Mouse (Mus musculus): ENCODE measurements around the gene Vsig1.

Vsig1 gene

DNA sequence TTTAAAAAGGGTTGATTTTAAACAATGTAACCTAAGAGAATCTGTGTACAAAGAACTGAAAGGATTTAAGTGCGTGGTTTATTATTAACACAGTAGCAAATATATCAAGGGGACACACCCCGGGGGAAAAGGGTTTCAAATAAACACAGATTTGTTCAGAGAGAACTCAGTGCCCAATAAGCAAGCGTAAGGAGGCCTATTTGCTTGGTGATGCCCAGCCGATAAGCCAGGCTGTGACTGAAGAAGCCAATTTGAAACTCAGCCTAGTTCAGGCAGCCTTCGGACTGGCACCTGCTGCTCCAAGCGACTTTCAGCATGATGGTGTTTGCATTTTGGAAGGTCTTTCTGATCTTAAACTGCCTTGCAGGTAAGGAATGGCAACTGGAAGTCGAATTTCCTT is at the start of gene Vsig1:
TSS of gene Vsig1 (plus strand) at position 249 of the 400 bp plus-strand sequence.
- DNase-seq (ENCODE audit: extremely low read depth, low read depth, low spot score): no peak

DNA sequence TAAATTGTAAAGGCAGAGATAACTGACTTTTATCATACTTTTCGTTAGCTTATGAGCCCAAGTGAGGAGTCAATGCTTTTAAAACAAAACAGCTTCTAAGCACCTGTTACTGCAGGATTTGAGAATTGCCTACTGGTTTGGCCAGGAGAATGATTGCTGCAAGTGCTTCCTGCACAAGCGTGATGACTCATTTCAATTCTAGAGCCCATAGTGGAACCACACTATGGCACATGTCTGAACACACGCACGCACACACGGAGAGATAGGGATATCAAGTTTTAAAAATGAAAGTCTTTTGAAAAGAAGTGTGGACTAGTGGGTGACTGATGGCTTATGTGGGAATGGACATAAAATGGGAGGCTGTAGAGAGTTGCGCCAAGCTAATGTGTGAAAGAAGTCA is 44.6 kb upstream of the Vsig1 start:
- no peak for DNase-seq (ENCODE audit: extremely low read depth, low read depth, low spot score)

DNA sequence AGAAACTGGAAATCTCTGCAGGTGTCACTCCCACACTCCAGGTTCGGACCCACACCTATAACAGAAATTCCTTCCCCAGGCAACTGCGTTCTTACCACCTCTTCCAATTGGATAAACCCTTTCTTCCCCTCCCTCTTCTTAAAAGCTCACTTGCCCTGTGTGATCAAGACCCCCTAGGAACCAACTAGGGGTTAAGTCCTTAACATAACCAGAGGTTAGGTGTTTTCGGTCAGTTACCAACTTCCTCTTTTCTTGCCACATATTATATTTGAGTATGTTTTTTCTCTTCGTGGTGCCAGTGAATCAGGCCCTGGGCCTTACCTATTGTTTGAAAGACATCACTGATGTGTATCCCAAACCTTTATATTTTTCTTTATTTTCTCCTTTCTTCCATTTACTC is 44.0 kb upstream of the Vsig1 start:
- DNase-seq (ENCODE audit: extremely low read depth, low read depth, low spot score): no peak

DNA sequence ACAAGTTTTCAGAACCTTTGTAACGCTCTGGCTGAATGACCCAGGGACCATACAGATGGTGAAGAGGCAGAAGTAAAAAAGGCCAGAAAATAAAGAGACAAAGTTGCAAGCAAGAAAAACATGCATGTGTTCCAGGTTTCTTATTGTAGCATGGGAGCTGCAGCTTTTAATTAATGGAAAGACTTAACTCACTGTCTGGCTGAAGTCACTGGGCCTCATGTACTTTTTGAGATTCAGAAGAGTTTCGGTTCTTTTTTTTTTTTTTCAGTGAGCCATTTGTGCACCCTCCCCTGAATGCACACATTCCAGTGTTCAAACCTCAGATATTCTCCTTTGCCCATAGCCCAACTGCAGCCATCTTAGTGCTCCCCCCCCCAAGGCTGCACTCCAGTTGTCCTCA is 20.2 kb upstream of the Vsig1 start:
- DNase-seq (ENCODE audit: extremely low read depth, low read depth, low spot score): no peak

DNA sequence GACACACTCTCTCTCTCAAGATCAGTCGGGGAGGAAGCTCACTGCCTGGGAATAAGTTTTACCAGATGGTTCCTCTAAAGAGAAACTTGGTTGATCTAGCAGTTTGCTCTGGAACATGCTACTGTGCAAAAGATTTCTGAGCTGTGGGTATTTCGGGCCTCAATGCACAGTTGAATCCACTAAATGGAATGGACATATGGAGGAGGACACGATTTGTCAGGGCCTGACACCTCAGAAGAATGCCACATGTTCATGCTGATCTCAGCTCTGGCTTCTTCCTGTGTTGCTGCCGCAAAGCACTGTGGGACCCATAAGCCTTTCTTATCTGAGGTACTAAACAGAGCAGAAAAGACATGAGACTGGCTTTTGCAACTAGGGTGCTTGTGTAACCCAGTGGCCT is 15.6 kb upstream of the Vsig1 start:
- DNase-seq (ENCODE audit: extremely low read depth, low read depth, low spot score): no peak

DNA sequence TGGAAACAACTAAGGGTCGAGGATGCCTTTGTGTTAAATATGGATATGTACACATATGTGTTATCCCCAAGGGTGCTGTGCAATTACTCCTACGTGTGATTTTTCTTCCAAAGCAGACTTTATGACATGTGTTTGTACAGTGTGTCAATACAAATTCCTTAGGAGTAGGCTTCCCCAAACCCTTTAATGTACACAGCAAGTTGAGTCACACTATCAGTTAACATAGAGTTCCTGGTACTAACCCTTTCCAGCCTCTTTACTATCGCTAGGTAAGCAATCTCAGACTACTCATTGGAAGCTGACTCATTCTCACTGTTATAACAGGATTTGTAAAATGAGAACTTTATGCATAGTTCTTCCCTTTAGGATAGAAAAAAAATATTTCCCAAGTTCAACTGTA is 3.9 kb upstream of the Vsig1 start:
- DNase-seq (ENCODE audit: extremely low read depth, low read depth, low spot score): no peak

DNA sequence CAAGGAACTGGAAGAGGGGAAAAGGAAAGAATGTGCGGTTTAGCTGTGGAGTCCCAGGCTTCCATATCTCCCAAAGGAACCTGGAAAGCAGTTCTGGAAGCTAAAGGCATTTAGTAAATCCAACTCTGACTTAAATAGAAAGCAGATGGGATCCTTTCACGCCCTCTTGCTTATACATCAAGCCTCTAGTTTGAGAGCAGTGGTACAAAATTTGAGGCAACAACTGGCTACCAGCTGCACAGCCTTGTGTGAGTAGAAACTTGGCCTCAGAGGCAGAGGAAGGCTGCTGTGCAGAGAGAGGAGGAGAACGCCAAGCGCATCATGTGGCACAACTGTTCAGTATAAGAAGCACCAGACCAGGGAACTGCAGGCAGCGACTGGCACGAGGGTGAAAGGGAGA is 13.9 kb downstream of the Vsig1 start:
- DNase-seq (ENCODE audit: extremely low read depth, low read depth, low spot score): no peak

DNA sequence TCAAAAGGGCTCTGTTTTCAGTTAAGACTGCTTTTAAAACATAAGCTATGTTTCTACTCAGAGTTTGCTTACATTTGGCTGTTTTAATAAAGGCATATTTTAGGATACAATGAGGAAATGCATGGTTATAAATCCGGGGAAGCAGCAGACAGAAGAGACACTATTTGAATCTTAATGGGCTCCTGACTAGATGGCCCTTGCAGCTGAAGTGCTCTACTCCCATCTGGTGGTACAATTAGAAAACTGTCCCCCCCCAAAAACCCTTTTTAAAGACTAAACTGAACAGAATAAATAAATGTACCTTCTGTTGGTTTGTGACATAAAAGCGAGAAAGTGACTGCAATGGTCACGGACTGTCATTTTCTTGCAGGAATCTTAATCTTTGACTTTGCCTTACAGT is 24.7 kb downstream of the Vsig1 start:
- DNase-seq (ENCODE audit: extremely low read depth, low read depth, low spot score): no peak

DNA sequence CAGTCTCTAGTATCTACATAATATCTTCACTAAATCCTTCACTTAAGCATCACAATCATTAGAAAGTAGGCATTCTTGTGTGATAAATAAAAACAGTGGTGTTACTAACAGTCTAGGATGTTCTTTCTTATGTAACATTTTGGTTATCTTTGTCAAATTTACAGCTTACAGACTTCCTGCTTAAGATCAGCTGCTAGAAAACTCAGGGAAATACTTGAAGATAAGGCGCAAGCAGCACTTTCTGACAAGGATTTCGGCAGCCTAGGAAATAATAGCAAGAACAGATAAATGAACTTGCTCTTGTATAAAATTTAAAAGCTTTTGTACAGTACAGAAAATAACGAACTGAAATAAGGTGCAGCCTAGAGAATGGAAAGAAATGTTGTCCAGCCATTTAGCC is 25.9 kb downstream of the Vsig1 start:
- DNase-seq (ENCODE audit: extremely low read depth, low read depth, low spot score): no peak

DNA sequence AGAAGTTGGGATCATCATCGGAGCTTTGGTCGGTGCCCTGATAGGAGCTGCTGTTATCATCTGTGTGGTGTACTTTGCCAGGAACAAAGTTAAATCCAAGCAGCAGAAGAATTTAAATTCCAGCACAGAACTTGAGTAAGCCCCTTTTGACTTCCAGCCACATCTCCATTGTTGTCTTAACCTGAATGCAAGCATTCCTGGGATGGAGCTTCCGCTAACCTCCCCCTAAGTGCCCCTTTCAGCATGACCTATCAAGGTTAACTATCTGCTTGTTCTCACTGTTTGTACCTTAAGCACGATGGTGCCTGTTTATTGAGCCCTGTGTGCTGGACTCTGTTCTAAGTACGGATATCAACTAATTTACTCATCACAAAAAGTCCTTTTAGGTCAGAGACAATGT is 28.9 kb downstream of the Vsig1 start:
- no peak for DNase-seq (ENCODE audit: extremely low read depth, low read depth, low spot score)

DNA sequence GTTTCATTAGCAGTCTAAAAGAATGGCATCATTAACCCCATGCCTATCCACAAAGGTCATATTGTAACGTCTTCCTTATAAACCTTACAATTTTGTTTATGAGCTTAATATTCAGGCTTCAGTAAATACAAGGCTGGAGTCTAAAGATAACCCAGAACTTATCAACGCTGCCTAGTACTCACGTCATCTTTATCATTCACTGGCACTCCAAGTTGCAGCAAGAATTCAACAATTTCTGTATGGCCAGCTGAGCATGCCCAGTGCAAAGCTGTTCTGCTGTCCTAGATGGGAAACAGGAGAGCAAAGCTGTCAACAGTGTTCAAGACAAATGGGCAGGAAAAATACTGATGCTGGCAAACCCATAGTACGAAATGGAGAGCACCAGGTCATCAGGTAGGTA is 46.2 kb downstream of the Vsig1 start:
- no peak for DNase-seq (ENCODE audit: extremely low read depth, low read depth, low spot score)

DNA sequence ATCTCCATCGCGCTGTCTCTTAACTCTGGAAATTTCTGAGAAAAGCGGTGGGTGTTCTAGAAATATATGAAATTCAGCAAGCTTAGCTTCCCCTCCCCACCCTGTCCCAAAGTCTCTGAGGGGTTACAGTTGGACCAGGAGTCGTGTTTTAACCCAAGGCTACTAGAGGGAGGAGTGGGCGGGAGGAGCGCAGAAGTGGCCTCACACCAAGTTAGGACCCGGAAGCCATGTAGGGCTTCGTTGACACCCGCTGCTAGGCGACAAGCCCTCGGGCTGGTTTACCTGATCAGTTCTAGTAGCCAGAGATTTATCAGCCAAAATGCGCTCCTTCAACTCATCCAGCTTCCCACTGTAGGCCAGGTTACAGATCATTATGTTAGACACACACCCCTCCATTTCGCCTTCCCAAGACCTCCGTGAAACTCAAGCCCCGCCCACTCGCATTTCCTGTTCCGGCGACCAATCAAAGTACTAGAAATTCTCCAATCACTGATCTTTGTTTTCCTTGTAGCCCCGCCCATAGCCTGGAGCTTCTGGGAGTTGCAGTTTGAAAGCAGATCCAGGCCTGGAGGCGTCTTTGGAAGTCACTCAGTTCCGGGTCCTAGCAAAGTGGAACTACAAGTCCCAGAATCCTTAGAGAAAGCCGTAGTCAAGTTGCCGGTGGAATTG is 49.0 kb downstream of the Vsig1 start, which contains the start of the genes Psmd10 and Atg4a:
TSS of gene Psmd10 (minus strand) at position 457 of the 669 bp plus-strand sequence.
TSS of gene Atg4a (plus strand) at position 636 of the 669 bp plus-strand sequence.
- DNase-seq (ENCODE audit: extremely low read depth, low read depth, low spot score): peak; percentile 59

DNA sequence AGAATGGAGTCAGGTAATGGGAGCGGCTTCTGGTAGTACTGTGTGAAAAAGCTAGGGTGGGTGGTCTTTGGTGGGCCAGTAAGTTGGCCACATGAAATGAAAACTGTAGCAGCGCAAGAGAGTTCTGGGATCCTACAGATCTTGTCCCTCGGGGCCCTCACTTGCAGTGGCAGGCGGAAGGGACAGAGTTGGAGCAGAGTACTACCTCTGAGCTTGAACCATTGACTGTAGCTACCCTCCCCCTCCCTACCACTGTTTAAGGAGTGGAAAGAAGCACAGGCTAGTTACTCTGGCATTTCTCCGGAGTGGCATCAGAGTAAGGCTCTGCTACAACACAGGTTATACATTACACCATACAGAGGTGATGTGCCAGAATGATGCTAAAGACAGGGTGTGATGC is 49.6 kb downstream of the Vsig1 start:
- DNase-seq (ENCODE audit: extremely low read depth, low read depth, low spot score): no peak

DNA sequence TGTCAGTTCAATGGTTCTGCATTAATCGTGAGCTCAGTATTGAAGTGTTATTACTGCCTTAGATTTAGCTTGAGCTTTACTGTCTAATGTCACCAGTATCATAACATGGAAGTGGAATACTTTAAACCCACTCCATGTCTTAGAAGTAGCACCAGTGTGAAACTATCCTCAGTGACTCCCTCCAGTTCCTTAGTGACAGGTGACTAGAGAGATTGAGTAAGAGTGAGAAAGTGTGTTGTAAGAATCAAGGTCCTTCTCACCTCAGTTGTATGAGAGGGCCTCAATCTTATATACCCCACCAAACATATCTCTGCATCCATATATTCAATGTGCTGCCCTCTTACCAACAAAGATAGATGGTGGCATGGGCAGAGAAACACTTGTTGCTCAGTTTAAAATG is 71.5 kb downstream of the Vsig1 start:
- no peak for DNase-seq (ENCODE audit: extremely low read depth, low read depth, low spot score)

DNA sequence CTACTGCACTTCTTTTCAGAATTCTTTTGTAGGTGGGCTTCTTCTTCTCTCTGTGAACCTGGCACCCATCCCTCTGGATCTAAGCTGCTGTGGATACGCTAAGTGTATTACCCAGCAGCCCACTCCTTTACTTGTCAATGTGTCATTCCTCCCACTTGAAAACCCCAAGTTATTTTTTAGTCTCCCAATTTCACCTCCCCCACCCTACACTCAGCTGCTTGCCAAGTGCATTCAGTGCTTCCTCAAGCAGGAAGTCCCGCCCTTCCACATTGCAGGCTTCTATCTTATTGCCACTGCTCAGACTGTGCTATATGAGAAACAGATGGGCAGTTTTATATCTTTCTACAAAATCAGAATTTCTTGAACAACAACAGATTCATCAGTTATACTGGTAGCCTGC is 72.1 kb downstream of the Vsig1 start:
- no peak for DNase-seq (ENCODE audit: extremely low read depth, low read depth, low spot score)

DNA sequence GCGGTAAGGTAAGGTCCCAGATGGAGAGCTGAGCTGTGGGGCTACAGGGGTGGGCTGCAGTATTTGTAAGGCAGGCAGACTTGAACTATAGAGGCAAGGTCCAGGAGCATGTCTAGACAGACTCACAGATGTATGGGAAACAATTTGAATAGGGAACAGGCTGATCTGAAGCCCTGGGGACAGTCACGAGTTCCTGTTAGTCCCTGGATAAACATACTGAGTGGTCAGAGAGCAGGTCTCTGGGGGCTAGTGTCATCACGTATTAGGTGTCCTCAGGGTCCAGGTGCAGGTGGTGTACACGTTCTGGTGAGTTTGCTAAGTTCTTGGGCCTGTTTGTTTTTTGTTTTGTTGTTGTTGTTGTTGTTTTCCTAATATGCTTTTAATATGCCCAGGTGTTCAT is 72.8 kb downstream of the Vsig1 start:
- DNase-seq (ENCODE audit: extremely low read depth, low read depth, low spot score): no peak

DNA sequence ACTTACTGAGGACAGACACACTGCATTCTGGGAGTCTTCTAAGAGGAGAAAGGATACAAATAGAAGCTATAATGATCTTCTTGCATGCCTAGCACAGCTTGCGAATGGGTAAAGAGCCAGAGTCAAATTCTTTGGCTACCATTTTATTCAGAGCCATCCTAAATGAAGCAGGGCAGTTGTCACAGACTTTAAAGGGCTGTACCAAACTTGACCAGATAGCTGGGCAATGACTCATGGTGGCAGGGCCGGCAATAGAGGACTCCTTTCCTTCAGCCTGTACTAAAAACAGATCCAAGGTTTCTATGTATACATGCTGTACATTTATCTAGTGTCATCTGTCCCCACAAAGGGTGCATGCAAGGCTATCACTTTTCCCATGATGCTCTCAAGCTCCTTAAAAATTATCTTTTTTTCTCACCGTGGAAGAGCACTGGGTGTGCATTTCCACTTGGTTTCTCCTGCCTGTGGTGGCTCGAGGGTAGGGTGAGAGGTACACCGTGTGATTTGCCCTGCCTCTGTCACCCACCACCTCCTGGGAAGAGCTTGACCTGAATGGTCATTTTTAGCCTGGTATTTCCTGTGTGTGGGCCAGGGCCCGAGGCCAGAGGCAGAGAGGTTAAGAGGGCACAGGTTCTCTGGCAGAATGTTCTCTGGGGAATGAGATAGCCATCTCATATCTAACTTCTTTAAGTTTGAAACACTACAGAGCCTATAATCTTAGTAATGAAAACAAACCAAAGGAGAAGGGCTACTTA is 76.0 kb downstream of the Vsig1 start:
- no peak for DNase-seq (ENCODE audit: extremely low read depth, low read depth, low spot score)

DNA sequence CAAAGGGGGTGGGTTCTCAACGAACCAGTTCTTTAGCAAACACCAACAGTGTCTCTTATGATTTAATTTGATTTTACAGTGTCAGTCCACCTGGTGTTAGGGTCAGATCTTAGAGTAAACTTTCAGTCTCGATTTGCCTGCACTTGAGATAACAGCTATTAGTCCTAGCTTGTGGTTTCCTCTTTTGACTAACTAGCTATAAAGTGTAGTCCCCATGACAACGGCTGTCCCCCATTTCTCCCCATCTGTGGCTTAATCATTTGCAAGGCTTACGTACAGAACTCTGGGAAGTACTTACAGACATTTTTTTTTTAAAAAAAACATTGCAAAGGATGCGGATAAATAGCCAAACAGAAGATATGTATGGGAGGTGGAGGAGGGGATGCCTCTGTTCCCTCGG is 77.4 kb downstream of the Vsig1 start:
- no peak for DNase-seq (ENCODE audit: extremely low read depth, low read depth, low spot score)

DNA sequence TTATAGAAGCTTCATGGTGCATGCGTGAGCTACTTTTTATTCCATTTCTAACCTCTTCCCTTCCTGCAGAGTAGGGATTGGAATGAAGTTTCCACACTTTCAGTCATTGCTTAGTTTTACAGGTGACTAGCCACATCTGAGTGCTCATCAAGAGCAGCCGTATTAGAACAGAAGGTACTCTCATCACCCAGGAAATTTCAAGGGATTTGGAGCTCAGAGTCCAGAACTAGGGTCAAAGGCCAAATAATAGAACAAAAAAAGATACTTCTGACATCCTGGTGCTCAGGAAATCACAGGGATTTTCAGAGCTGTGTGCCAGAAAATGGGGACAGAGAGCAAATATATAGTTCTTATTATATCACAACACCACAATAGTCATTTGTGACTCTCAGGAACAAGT is 77.8 kb downstream of the Vsig1 start:
- DNase-seq (ENCODE audit: extremely low read depth, low read depth, low spot score): no peak

Measured in fat pad, adult 2 months (tissue).